Mouse (Mus musculus) brain, embryonic 14.5 days (tissue): ENCODE results near the gene Tbl1x.

Experiments used
- CTCF ChIP-seq: fragments of 200-500 bp; IDR thresholded peaks from 2 replicates; pipeline ENCODE4 v1.5.1; 2012; ENCODE audit warnings: inconsistent platforms, mild to moderate bottlenecking, moderate library complexity, borderline replicate concordance; ENCODE audit not compliant: insufficient read depth, insufficient read length; ENCODE audit errors: extremely low read depth
- POLR2A ChIP-seq: fragments of 200-500 bp; IDR thresholded peaks from 2 replicates; pipeline ENCODE4 v1.6.1; 2012; ENCODE audit warnings: mild to moderate bottlenecking, inconsistent platforms, borderline replicate concordance; ENCODE audit not compliant: poor library complexity, insufficient read depth, insufficient read length, severe bottlenecking; ENCODE audit errors: extremely low read depth

DNA sequence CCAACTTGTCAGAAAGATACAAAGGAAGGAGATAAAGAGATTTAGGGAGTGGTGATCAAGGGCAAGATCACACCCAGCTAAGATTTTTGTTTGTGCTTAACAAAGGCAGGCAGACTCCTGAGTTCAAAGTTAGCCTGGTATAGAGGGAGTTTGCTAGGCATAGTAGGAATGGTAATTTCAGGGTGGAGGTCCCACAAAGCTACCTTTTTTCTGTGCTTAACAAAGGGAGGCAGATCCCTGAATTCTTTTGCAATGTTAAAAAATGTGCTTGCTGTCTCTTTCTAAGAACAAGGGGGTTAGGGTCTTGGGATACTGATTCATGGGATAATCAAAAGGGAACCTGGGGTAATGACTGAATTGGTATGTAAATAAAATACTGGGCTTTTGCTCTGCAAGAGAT lies 156.6 kb downstream of the Tbl1x start:
- no peak for TF ChIP-seq CTCF
- TF ChIP-seq POLR2A, result no peak
